Mouse (Mus musculus): Measurements from ENCODE around the gene Nup35.

The Nup35 gene

DNA sequence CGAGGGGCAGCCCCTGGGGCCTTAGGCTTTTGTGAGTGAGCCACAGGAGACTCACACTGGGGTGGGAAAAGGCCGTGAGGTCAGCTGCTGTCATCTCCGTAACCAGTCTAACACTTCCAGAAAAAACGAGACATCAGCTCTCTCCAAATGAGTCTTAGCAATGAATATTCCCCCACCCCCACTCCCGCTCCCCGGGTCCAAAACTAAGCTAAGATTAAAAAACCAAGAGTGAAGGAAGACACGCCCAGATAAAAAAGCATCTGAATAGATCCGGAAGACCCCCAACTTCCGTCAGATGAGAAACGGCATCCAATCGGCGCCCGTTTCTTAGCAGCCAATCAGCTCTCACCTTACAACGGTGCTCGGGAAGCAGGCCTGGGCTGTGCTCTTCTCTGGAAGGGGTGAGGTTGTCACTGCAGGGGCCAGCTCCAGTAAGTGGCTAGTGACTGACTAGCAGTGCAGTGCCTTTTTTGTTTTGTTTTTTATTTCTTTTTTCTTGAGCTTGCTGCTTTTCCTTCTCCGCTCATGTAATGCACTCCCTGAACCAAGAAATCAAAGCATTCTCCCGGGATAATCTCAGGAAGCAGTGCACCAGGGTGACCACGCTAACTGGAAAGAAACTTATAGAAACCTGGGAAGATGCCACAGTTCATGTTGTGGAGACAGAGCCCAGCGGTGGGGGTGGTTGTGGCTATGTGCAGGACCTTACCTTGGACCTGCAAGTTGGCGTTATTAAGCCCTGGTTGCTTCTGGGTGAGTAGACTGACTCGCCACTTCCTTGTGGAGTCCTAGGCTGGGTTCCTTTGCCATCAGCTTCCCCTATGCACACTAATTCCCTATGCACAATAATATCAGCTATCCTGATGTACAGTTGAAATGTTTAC is at the start of gene Nup35, which contains the start of gene Dusp19:
TSS of gene Nup35 (plus strand) at position 383 of the 884 bp plus-strand sequence.
TSS of gene Dusp19 (plus strand) at position 192 of the 884 bp plus-strand sequence.
- peak; percentile 94 for DNase-seq (ENCODE audit: low spot score)

DNA sequence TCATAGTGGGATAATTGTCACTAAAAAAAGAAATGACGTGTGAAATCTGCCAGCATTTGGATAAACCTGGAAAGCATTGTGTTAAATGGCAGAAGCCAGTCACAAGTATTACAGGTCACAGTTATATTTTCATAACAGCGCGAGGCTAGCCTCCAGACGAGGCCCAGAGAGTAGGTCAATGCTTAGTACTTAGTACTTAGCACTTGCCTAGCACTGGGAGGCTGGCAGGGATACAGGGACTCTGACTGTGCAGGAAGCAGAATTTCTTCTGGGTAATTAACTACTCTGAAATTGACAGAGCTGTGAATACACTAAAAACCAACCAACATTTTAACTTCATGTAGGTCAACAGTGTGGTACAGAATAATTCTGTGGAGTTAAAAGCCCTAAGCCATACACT is 49.6 kb upstream of the Nup35 start:
- DNase-seq (ENCODE audit: low spot score): no peak

DNA sequence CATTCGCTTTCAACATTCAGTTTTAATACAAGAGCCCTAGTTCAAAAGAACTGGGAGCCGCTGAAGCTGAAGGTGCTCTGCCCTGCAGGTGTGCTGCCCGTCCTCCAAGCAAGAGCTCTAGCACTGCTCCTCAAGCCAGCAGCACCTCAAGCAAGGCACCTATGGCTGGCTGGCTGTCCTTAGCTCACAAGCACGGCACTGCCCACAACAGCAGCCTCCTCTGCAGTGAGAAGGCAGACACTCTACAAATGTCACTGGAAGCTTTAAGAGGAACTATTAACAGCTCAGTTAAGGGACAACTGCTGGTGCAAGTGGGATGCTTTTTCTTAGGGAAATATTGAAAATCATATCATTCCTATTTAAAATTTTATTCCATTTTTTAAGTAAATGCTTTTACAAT is 46.4 kb upstream of the Nup35 start:
- DNase-seq (ENCODE audit: low spot score): no peak

DNA sequence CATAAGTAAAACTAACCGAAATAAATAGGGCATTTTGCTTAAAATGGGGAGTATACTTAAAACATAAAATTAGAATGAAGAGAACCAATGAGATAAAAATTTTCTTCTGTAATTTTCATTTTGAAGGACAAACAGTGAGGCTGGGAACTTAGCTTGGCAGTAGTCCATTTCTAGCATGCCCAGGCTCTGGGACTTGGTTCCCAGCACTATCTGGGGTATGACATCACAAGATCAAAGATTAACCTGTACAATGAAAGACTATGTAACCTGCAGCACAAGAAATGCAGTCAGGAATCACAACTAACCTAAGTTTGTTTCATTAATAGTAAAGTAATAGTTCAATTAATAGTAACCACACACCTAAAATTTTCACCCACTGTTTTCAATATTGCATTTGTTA is 39.8 kb upstream of the Nup35 start:
- no peak for DNase-seq (ENCODE audit: low spot score)

DNA sequence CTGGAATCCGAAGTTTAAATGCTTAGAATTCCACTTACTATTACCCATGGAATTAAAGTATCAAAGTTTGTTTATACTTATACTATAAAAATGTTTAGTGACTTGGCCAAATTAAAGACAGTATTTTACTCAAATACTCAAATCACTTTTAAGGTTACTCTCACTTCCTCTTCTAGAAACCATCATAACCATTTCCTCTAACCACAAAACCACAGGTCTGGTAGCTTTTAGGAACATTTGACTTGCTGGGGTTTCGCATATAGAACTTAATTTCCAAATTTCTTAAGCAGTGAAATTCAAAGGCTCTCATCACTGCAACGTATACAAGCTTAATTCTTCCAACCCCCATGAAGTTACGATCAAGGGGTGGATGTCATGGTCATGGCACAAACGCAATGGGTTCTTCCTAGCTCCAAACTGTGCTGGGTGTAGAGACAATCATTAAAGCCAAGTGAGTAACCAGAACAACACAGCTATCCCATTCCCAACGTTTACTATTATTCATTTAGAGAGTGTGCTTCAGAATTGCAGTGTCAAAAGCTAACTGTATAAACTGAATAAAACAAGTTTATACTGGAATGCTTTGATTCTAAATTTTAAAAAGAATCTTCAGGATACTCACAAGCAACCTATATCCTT is 37.7 kb upstream of the Nup35 start:
- DNase-seq (ENCODE audit: low spot score): no peak

DNA sequence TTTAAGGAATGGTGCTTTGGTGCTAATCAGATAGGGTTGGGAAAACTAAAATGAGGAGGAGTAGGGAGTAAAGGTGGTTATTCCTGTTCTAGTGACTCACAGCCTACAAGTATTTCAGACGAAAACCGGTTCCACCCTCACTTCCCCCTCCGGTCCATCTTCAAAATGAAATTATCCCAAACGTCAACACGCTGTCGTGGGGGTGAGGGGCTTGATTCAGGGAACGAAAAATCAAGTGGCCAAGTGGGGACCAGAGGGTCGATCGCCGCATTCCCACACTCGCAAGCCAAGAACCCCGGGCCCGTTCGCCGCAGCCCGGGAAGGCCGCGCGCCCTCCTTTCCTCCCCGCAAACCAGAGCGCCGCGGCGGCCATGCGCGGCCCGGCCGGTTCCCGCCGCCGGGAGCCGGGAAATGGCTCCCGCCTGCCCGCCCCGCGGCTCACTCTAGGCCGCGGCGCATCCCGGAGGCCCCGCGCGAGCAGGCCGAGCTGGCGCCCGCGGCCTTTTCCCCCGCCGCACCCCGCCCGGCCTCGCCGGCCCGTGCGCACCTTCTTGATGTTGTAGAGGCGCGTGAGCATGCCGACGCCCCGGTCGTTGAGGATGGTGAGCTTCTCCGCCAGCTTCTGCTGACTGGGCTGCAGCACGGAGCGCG is 36.6 kb upstream of the Nup35 start:
- DNase-seq (ENCODE audit: low spot score): peak; percentile 59

DNA sequence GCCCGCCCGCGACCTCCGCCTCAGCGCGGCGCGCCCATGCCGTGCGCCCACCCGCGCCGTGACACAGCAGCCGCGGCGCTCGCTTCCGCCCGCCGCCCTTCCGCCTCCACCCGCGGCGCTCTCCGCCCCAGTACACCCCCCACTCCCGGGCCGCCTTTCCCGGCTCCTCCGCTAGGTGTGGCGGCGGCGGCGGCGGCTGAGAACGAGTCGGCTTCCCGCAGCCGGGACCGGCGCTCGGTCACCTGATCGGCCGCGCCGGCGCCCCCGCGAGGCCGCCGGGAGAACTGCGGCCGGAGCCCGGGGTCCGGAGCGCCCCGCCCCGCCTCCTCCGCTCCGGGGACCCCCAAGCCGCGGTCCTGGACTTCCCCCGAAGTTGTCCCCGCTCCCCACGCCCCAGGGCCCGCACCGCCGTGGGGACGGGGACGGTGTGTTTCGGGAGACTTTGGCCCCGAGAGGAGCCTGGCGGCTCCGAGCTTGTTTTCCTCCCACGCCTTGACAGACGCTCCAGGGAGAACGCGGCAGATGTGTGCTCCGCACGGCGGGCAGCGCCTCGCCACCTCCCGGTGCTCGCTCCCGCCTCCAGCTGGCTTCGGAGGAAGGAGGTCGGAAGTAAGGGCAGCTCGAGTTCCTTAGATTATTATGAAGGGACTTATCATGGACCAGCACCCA is 35.9 kb upstream of the Nup35 start, which contains the start of gene Nckap1:
TSS of gene Nckap1 (minus strand) at position 338 of the 669 bp plus-strand sequence.
- peak; percentile 93 for DNase-seq (ENCODE audit: low spot score)

DNA sequence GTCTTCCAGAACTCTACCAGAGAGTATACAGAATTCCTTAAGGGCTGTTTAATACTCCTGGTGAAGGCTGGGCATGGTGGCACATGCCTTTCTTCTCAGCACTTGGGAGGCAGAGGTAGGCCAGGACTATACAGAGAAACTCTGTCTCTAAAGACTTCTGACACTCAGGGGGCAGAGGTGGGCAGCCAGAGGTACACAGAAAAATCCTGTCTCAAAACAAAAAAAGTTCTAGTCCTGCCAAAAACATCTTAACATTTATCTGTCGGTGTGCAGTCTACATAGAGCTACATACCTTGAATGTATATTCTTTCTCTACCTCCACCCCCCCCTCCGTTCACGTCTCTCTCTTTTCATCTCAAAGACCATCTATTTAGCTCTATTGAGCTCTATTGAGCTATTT is 34.7 kb upstream of the Nup35 start:
- no peak for DNase-seq (ENCODE audit: low spot score)

DNA sequence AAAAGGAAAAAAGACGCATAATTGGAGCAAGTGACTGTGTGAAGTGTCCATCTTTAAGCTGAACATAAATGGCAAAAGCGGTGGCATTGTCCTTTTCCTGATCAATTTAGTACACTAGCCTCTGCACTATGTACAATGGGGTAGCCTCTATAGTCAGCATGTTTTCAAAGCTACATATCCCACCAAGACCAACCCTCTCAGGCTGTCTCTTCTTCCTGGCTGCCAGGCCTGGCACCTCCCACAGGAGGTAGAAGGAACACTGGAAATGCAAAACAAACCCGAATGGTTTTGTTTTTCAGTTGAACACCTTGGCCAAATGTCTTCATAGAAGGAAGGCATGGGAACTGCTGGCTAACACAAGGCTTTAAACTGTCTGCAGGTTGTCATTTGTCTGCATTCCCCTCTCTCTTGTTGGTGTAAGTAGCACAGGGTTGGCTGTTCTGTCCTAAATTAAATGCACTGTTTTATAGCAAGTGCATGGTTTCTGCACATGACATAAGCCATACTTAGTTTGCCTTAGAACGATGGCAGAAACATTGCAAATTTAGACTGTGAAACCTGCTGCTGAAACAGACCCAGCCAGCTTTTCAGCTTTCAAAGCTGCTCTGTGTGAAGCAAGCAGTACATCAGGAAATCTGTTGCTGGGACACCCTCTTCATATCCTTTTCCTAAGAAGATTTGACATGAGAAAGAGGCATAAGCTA is 22.7 kb upstream of the Nup35 start:
- no peak for DNase-seq (ENCODE audit: low spot score)

DNA sequence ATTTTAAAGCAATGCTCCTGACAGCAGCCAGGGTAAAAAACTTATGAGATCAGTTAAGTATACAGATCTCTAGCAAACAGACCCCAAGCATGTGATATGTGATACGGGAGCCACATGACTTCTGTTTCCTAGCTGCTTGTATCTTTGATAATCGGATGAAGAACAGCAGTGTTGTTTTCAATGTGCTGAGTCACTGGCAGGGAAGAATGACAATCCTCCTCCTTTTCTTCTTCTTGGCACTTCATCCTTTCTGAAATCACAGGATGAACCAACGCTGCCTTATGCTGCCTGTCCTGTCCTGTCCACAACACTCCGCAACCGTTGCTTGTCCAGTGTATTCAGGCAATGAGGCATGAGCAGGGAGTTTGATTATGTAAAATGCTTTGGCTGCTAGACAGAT is 20.1 kb upstream of the Nup35 start:
- DNase-seq (ENCODE audit: low spot score): no peak

DNA sequence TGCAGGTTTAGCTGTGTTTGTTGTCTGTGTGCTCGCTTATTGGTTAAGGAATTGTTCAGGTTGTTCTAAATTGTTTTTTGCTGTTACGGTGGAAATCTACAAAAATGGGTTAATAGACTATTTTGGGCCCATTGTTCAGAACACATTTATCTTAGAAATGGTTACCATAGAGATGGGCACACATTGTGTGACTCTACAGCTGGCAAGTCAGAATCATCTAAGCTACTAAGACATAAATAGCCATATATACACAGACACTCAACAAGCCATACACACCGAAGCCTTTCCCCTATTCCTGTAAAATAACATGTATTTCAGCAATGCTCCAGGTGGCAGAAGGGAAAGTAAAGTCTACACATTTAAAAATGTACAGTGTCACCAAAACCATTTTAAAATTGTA is 17.2 kb upstream of the Nup35 start:
- no peak for DNase-seq (ENCODE audit: low spot score)

DNA sequence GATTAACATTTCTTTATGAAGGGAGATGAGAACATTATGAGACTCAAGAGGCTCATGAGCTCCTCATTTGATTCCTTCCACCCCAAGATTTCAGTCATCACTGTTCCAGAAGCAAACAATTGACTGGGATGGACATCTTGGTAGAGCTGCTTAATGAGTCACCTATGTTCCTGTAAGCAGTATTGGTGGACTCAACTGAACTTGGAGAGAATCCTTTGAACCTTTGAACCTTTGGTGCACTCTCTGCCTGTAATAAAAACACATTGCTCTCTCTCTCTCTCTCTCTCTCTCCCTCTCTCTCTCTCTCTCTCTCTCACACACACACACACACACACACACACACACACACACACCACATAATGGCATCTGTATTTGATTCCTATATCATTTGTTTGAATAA is 16.4 kb upstream of the Nup35 start:
- DNase-seq (ENCODE audit: low spot score): no peak

DNA sequence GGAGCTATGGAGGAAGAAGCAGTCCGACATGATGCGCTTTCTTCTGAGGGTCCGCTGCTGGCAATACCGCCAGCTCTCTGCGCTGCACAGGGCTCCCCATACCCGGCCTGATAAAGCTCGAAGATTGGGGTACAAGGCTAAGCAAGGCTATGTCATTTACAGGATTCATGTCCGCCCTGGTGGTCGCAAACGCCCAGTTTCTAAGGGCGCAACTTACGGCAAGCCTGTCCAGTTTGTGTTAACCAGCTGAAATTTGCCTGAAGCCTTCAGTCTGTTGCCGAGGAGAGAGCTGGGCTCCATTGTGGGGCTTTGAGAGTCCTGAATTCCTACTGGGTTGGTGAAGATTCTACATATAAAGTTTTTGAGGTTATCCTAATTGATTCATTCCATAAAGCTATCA is 14.3 kb upstream of the Nup35 start:
- no peak for DNase-seq (ENCODE audit: low spot score)

DNA sequence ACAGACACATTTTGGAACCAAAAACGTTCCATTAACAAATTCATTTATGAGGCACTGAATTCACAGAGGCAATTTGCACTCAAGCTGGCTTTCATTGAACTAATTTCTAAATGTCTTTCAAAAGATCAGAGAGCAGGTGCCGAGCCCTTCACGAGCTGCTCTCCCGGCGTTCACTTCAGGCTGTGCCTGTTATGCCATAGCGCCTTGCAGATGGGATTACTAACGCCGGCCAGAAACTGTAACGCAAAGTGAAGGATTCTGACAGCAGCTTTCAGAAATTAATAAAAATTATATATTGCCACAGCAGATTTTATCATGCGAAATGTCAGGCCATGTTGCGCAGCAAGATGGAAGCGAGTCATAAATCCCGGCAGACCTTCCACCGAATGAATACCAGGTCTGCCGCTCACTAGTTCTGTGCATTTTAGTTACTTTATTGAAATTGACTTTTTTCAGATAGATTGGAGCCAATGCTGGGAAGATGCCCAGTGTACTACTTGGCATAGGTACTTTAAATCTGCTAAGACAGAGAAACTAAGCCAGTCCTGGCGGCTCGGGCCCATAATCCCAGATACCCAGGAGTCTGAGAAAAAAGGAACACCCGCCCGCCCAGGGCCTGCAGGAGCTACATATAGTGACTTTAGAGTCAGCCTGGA is 13.1 kb upstream of the Nup35 start:
- DNase-seq (ENCODE audit: low spot score): no peak

DNA sequence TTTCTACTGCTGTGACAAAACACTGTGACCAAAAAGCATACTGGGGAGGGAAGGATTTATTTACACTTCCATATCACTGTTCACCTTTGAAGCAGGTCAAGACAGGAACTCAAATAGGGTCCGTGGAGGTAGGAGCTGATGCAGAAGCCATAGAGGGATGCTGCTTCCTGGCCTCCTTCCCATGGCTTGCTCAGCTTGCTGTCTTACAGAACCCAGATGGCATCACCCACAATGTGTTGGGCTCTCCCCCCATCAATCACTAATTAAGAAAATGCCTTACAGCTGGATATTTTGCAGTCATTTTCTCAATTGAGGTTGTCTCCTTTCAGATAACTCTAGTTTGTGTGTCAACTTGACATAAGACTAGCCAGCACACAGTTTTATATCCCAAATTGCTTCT is 4.8 kb upstream of the Nup35 start:
- no peak for DNase-seq (ENCODE audit: low spot score)

DNA sequence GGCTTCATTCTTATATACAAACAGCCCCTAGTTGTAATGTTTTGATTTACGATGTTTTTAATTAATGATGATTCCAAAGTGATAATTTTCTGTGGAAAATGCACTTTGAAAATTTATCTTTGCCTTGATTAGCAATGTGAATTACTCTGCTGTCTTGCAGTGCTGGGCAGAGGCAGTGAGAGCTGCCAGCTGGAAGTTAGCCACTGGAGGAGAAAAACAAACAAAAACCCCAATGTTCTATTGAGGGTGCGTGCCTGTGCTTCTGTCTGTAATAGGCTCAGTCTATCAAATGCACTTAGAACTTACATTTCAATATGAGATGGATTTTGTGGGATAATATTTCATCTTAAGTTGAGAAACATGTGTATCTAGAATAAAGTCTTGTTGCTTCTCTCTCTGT is 4.2 kb upstream of the Nup35 start:
- DNase-seq (ENCODE audit: low spot score): no peak

DNA sequence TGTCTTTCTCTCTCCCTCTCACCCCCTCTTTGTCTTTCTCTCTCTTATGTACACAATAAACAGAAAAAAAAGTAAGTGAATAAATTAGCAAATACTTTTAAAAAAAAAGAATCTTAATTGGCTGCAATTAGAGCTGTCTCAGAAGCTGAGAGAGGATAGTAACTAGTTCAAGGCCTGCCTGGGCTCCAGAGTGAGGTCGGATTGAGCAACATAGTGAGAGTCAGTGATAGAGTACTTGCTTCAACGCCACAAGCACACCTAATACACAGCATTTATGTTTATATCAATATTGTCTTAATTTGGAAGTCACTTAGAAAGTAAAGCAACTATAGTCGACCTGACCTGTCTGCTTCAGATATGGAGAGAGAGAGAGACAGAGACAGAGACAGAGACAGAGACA is 2.0 kb downstream of the Nup35 start:
- DNase-seq (ENCODE audit: low spot score): no peak

DNA sequence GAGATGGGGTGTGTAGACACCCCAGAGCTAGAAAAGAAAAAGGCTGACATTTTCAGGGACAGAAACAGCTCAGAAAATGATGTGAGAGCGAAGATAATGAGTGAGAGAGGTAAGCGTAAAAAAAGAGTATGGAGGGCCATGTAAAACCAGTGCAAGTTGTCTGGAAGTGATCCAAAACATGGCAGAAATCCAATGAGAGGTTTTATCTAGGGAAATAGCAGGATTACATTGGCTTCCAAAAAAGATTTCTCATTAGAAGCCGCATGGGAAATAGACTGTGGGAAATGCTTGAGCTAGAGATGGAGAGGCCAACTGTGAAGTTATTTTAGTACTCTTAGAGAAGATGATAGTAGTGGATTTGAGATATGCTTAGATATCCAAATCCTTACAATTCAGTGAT is 4.9 kb downstream of the Nup35 start:
- no peak for DNase-seq (ENCODE audit: low spot score)

DNA sequence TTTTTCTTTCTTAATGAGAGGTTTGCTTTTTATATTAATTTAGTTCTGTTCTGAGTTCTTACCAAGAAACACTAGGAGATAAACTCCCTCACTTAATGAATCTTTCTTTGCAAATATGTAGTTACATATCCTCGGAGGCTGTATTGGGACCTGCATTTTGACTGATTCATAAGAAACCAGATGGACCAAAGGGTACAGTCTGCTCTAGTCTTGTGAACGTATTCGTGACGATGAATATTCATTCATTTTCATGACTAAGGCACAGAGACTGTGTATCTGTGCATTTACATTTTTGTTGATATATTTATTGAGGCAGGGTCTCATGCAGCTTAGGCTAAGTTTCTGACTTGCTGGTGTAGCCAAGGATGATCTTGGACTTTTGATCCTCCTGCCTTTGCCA is 7.5 kb downstream of the Nup35 start:
- no peak for DNase-seq (ENCODE audit: low spot score)

DNA sequence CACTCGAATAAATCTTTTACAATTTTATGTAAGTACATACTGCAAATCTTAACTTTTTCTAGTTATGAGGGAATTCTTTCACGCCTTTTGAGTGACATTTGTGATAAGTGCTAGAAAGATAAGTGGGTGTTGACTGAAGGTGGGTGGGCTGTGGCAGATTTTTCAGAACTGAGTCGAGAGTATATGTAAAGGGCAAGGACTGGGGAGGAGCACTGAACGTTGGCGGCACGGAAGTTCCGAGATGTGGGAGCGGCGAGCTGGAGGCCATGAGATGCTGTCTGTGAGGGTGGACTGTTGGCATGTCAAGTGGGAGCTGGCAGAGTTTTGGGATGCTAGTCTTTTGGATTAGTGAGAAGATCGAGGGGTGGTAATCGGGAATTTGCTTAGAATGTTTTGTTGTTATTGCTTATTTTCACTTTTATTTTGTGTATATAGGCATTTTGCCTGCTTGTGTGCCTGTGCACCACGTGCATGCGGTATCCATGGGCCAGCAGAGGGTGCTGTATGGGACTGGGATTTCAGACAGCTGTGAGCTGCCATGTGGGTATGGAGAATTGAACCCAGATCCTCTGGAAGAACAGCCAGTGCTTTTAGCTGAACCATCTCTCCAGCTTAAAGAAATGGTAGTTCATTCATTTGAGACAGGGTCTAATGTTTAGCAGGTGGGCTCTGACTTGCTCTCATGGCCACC is 15.4 kb downstream of the Nup35 start:
- no peak for DNase-seq (ENCODE audit: low spot score)

Data from testis, postnatal 10 days (tissue).